In genomic region chr3:102242854-102243253, GRCm38 (mm10) we compare ENCODE assay signal across 9 mouse cellular contexts. TPM values are rescaled to one million over a fixed set of nuclear protein-coding genes. Genes with fewer than 3 reads are reported as not detected.
A peak's percentile ranks its signal among the peaks of the same experiment; 100 is the strongest.
DNase-seq lines count a peak whose midpoint lies in the region; ATAC-seq lines count a peak whose summit lies in the region.
"Had no signal": no experiment of that assay in that cellular context is flagged by ENCODE, and none has a peak within 500 bp of the region (broad histone marks: within the 10 kb centered on the region; RNA-seq: fewer than 3 reads in every experiment).

No protein-coding gene starts in this region.

- peak; percentile 68 for ATAC-seq in forebrain, embryonic 15.5 days (replicated peaks)
- ATAC-seq in forebrain, embryonic 11.5 days (replicated peaks; ENCODE audit: low FRiP score): no peak
- no peak for ATAC-seq in monocyte, adult 5-6 weeks (replicated peaks; ENCODE audit: insufficient number of reproducible peaks, low FRiP score, low TSS enrichment, poor library complexity, severe bottlenecking)

- H3K4me1 ChIP-seq in forebrain, embryonic 15.5 days: no peaks in the 10 kb centered on the region
- no peaks in the 10 kb centered on the region for H3K4me1 ChIP-seq in forebrain, embryonic 11.5 days (replicated peaks; ENCODE audit: control insufficient read depth, insufficient read depth, low read length)
- H3K4me1 ChIP-seq: midbrain, embryonic 12.5 days had no signal

- H3K27ac ChIP-seq in forebrain, embryonic 15.5 days (replicated peaks): no peak overlapping the region
- no peak overlapping the region for H3K27ac ChIP-seq in forebrain, embryonic 11.5 days (ENCODE audit: low read depth, low read length)
- H3K27ac ChIP-seq: midbrain, embryonic 12.5 days had no signal

- DNase-seq in forebrain, embryonic 11.5 days (ENCODE audit: low spot score): no peak
- peak; percentile 9 for DNase-seq in 416B (ENCODE audit: low read depth)
- peak; percentile 67 to 76 for DNase-seq in cerebellum, postnatal 10 days
- peak; percentile 15 to 30 for DNase-seq in heart, postnatal 36 days
- peak; percentile 51 to 74 for DNase-seq in left cerebral cortex, postnatal 14 days (ENCODE audit: low spot score in 2 of 2)
- peak; percentile 11 for DNase-seq in right cerebral cortex, postnatal 14 days

- H3K4me2 ChIP-seq in forebrain, embryonic 15.5 days (replicated peaks): no peak overlapping the region
- no peak overlapping the region for H3K4me2 ChIP-seq in forebrain, embryonic 11.5 days (ENCODE audit: low read depth, low read length, severe bottlenecking)
- H3K4me2 ChIP-seq: midbrain, embryonic 12.5 days had no signal

- intact Hi-C loops in heart, postnatal 36 days (cut with DNase I): loop anchor here (1.0 to 5.0 kb wide), 4 partner anchors 122 to 751 kb away; no protein-coding TSS in a partner anchor
- intact Hi-C loops in left cerebral cortex, postnatal 14 days (cut with DNase I): loop anchor here (2.0 to 10.0 kb wide), 4 partner anchors 162 to 408 kb away; no protein-coding TSS in a partner anchor

- 62% methylated on average over 5 of the region's 5 CpGs for WGBS in forebrain, embryonic 15.5 days
- whole genome bisulfite sequencing in forebrain, embryonic 11.5 days: 68% methylated on average over 5 of the region's 5 CpGs

- H3K9me3 ChIP-seq in forebrain, embryonic 15.5 days: no peaks in the 10 kb centered on the region
- no peaks in the 10 kb centered on the region; the same call in 1 of the 2 replicates for H3K9me3 ChIP-seq in forebrain, embryonic 11.5 days (ENCODE audit: control insufficient read depth, low read length)
- H3K9me3 ChIP-seq: midbrain, embryonic 12.5 days had no signal

- no peak overlapping the region for H3K4me3 ChIP-seq in forebrain, embryonic 15.5 days
- H3K4me3 ChIP-seq in forebrain, embryonic 11.5 days (ENCODE audit: low read depth, low read length): no peak overlapping the region
- H3K4me3 ChIP-seq: midbrain, embryonic 12.5 days had no signal

- no peak overlapping the region for H3K9ac ChIP-seq in forebrain, embryonic 15.5 days (replicated peaks)
- no peak overlapping the region for H3K9ac ChIP-seq in forebrain, embryonic 11.5 days (ENCODE audit: low read length)
- H3K9ac ChIP-seq: midbrain, embryonic 12.5 days had no signal

- H3K27me3 ChIP-seq in forebrain, embryonic 15.5 days: no peaks in the 10 kb centered on the region
- H3K27me3 ChIP-seq in forebrain, embryonic 11.5 days (ENCODE audit: control insufficient read depth, insufficient read depth, low read length): no peaks in the 10 kb centered on the region
- H3K27me3 ChIP-seq: midbrain, embryonic 12.5 days had no signal

- no peaks in the 10 kb centered on the region for H3K36me3 ChIP-seq in forebrain, embryonic 15.5 days
- no peaks in the 10 kb centered on the region for H3K36me3 ChIP-seq in forebrain, embryonic 11.5 days (ENCODE audit: control insufficient read depth, insufficient read depth, low read length)
- H3K36me3 ChIP-seq: midbrain, embryonic 12.5 days had no signal

RNA-seq across cellular contexts. Expression of gene Vangl1, which starts 38.4 kb away (rescaled TPM):
- polyA plus RNA-seq in forebrain, embryonic 15.5 days (2015; fragmentation: Nextera tagmentation; extraction: Ambion mirVana): 4.0 and 5.1 TPM in 2 replicates
- polyA plus RNA-seq in forebrain, embryonic 11.5 days (2014; fragmentation: Nextera tagmentation; extraction: Ambion mirVana): 7.3 and 8.1 TPM in 2 replicates
- total RNA-seq in heart, postnatal 36 days (2021): 10 to 100 TPM; 10.8 to 14.2 TPM
- total RNA-seq in left cerebral cortex, postnatal 14 days (2021): 1 to 10 TPM; 5.3 to 6.6 TPM
- 1.4 TPM in 1 of 3 replicates, not detected in the others for total RNA-seq in monocyte, adult 5-6 weeks (2017)
